Comparison of ENCODE assay signal across 27 mouse cellular contexts in genomic region chrX:146928251-146928650, GRCm38 (mm10). TPM values are rescaled to one million over a fixed set of nuclear protein-coding genes. Genes with fewer than 3 reads are reported as not detected.
"Had no signal": no experiment of that assay in that cellular context is flagged by ENCODE, and none has a peak within 500 bp of the region (broad histone marks: within the 10 kb centered on the region; RNA-seq: fewer than 3 reads in every experiment).

No protein-coding gene starts in this region.

- H3K27ac ChIP-seq: liver, embryonic 15.5 days; lung, embryonic 15.5 days; macrophage; midbrain, embryonic 13.5 days; neural tube, embryonic 13.5 days; neural tube, embryonic 15.5 days had no signal

- ATAC-seq: liver, postnatal 0 days; lung, postnatal 0 days; midbrain, embryonic 13.5 days; midbrain, embryonic 16.5 days had no signal

- H3K9me3 ChIP-seq: liver, embryonic 15.5 days; lung, embryonic 15.5 days; megakaryocyte, embryonic 14.5 days; midbrain, embryonic 13.5 days; neural tube, embryonic 13.5 days; neural tube, embryonic 15.5 days had no signal

- H3K4me2 ChIP-seq: liver, embryonic 15.5 days; lung, embryonic 15.5 days; midbrain, embryonic 11.5 days; midbrain, embryonic 13.5 days; neural tube, embryonic 13.5 days; neural tube, embryonic 15.5 days had no signal

- H3K27me3 ChIP-seq: liver, embryonic 15.5 days; lung, embryonic 15.5 days; megakaryocyte, embryonic 14.5 days; midbrain, embryonic 13.5 days; neural tube, embryonic 13.5 days; neural tube, embryonic 15.5 days had no signal

- H3K4me3 ChIP-seq: liver, embryonic 15.5 days; lung, embryonic 15.5 days; megakaryocyte, embryonic 14.5 days; midbrain, embryonic 13.5 days; myocyte; neural tube, embryonic 13.5 days; neural tube, embryonic 15.5 days had no signal

- H3K36me3 ChIP-seq: liver, embryonic 15.5 days; lung, embryonic 15.5 days; midbrain, embryonic 13.5 days; neural tube, embryonic 13.5 days; neural tube, embryonic 15.5 days had no signal

- H3K4me1 ChIP-seq: liver, embryonic 15.5 days; lung, embryonic 15.5 days; megakaryocyte, embryonic 14.5 days; midbrain, embryonic 13.5 days; neural tube, embryonic 13.5 days; neural tube, embryonic 15.5 days had no signal

- H3K9ac ChIP-seq: liver, embryonic 15.5 days; liver, postnatal 0 days; lung, embryonic 15.5 days; midbrain, embryonic 13.5 days; neural tube, embryonic 13.5 days; neural tube, embryonic 15.5 days had no signal

- DNase-seq: liver, postnatal 0 days; lung, adult 2 months; lung, postnatal 14 days; lung, postnatal 36 days; retina, postnatal 1 day; right cerebral cortex, adult 18-20 months; right cerebral cortex, postnatal 25 days; right cerebral cortex, postnatal 4 days; spleen, adult 18-20 months; thymus, adult 18-20 months; thymus, postnatal 25 days; thymus, postnatal 4 days had no signal

RNA-seq across cellular contexts. Expression of gene Htr2c, which starts 34.1 kb away (rescaled TPM):
- total RNA-seq: megakaryocyte progenitor cell, adult 5-6 weeks had no signal
- polyA plus RNA-seq: liver, embryonic 15.5 days; liver, postnatal 0 days; lung, embryonic 15.5 days; macrophage; myocyte; small intestine, adult 2 months; stomach, embryonic 16.5 days; urinary bladder, adult 2 months had no signal
